ENCODE assay signal across 8 mouse cellular contexts in genomic region chr11:119904621-119905286, GRCm38 (mm10). TPM values are rescaled to one million over a fixed set of nuclear protein-coding genes. Genes with fewer than 3 reads are reported as not detected.
A peak's percentile ranks its signal among the peaks of the same experiment; 100 is the strongest.
DNase-seq lines count a peak whose midpoint lies in the region; ATAC-seq lines count a peak whose summit lies in the region.

No protein-coding gene starts in this region.

- H3K4me1 ChIP-seq in kidney, embryonic 15.5 days: peaks cover 10% of the 10 kb centered on the region
- peaks cover 3% of the 10 kb centered on the region for H3K4me1 ChIP-seq in liver, embryonic 12.5 days
- H3K4me1 ChIP-seq in neural tube, embryonic 11.5 days (ENCODE audit: control insufficient read depth, insufficient read depth, low read length): no peaks in the 10 kb centered on the region

- no peak overlapping the region for H3K4me3 ChIP-seq in kidney, embryonic 15.5 days (replicated peaks)
- no peak overlapping the region for H3K4me3 ChIP-seq in liver, embryonic 12.5 days
- no peak overlapping the region for H3K4me3 ChIP-seq in neural tube, embryonic 11.5 days (ENCODE audit: low read depth, low read length)

- DNase-seq in A20 (ENCODE audit: low read depth, low spot score) (peak; percentile 69), MEL-GATA-1-ER (ENCODE audit: extremely low read depth, low read depth) (peak; percentile 37)
- peak; percentile 89 for DNase-seq in cerebellum, postnatal 14 days
- DNase-seq in gastrocnemius, postnatal 10 days: peak; percentile 64
- peak; percentile 79 for DNase-seq in neural tube, embryonic 11.5 days (ENCODE audit: low spot score)
- peak; percentile 52 to 79 for DNase-seq in thymus, postnatal 10 days (ENCODE audit: low spot score in 2 of 2)

- no peak overlapping the region for H3K9ac ChIP-seq in kidney, embryonic 15.5 days
- H3K9ac ChIP-seq in liver, embryonic 12.5 days: no peak overlapping the region
- no peak overlapping the region for H3K9ac ChIP-seq in neural tube, embryonic 11.5 days (ENCODE audit: low read length)

- WGBS in kidney, embryonic 15.5 days: 31% methylated on average over 5 of the region's 5 CpGs
- 23% methylated on average over 5 of the region's 5 CpGs for WGBS in liver, embryonic 12.5 days (ENCODE audit: insufficient replicate concordance)
- 46% methylated on average over 5 of the region's 5 CpGs for WGBS in neural tube, embryonic 11.5 days

- H3K27me3 ChIP-seq in kidney, embryonic 15.5 days: 0 out of 2 replicates have a peak, but pooled peaks cover 15% of the 10 kb centered on the region
- H3K27me3 ChIP-seq in liver, embryonic 12.5 days (replicated peaks): peaks cover 29% of the 10 kb centered on the region; the same call in 1 of the 2 replicates
- no peaks in the 10 kb centered on the region for H3K27me3 ChIP-seq in neural tube, embryonic 11.5 days (ENCODE audit: control insufficient read depth, insufficient read depth, low read length)

- H3K9me3 ChIP-seq in kidney, embryonic 15.5 days (replicated peaks): no peaks in the 10 kb centered on the region
- H3K9me3 ChIP-seq in liver, embryonic 12.5 days (replicated peaks): no peaks in the 10 kb centered on the region
- no peaks in the 10 kb centered on the region for H3K9me3 ChIP-seq in neural tube, embryonic 11.5 days (ENCODE audit: control insufficient read depth, low read length)

- no peaks in the 10 kb centered on the region for H3K36me3 ChIP-seq in kidney, embryonic 15.5 days
- H3K36me3 ChIP-seq in liver, embryonic 12.5 days: no peaks in the 10 kb centered on the region
- H3K36me3 ChIP-seq in neural tube, embryonic 11.5 days (ENCODE audit: control insufficient read depth, insufficient read depth, low read length): no peaks in the 10 kb centered on the region

- H3K27ac ChIP-seq in kidney, embryonic 15.5 days: no peak overlapping the region
- H3K27ac ChIP-seq in liver, embryonic 12.5 days: no peak overlapping the region
- H3K27ac ChIP-seq in neural tube, embryonic 11.5 days (ENCODE audit: low read depth, low read length): no peak overlapping the region

- H3K4me2 ChIP-seq in kidney, embryonic 15.5 days: no peak overlapping the region
- H3K4me2 ChIP-seq in liver, embryonic 12.5 days: no peak overlapping the region
- no peak overlapping the region for H3K4me2 ChIP-seq in neural tube, embryonic 11.5 days (ENCODE audit: low read depth)

- peak; percentile 26; the same call in 1 of the 2 replicates for ATAC-seq in kidney, embryonic 15.5 days (replicated peaks; ENCODE audit: low FRiP score)
- ATAC-seq in liver, embryonic 12.5 days: peak; percentile 28; the same call in 1 of the 2 replicates
- ATAC-seq in neural tube, embryonic 11.5 days (ENCODE audit: insufficient read depth, low FRiP score, low TSS enrichment): peak; percentile 60; the same call in 1 of the 2 replicates

RNA-seq across cellular contexts. Expression of gene Chmp6, which starts 8.5 kb away (rescaled TPM):
- total RNA-seq in gastrocnemius, postnatal 10 days (2021): 10 to 100 TPM; 30.8 to 33.5 TPM
- 94.1 and 101 TPM in 2 replicates for polyA plus RNA-seq in kidney, embryonic 15.5 days (2015; fragmentation: Nextera tagmentation; extraction: Ambion mirVana)
- 45.9 and 48.6 TPM in 2 replicates for polyA plus RNA-seq in liver, embryonic 12.5 days (2016; fragmentation: Nextera tagmentation; extraction: Ambion mirVana)
- 89.6 and 92.1 TPM in 2 replicates for polyA plus RNA-seq in neural tube, embryonic 11.5 days (2014; fragmentation: Nextera tagmentation; extraction: Ambion mirVana)

RNA-seq across cellular contexts. Expression of gene Baiap2, which starts 37.8 kb away (rescaled TPM):
- total RNA-seq in gastrocnemius, postnatal 10 days (2021): 1 to 10 TPM; 4.1 to 6.3 TPM
- polyA plus RNA-seq in kidney, embryonic 15.5 days (2015; fragmentation: Nextera tagmentation; extraction: Ambion mirVana): 20.8 and 22.3 TPM in 2 replicates
- 6.2 and 7.0 TPM in 2 replicates for polyA plus RNA-seq in liver, embryonic 12.5 days (2016; fragmentation: Nextera tagmentation; extraction: Ambion mirVana)
- polyA plus RNA-seq in neural tube, embryonic 11.5 days (2014; fragmentation: Nextera tagmentation; extraction: Ambion mirVana): 11.9 and 12.6 TPM in 2 replicates

Comparison
In these comparisons a context has a peak if more than half of its experiments do, and no peak if none do; other contexts are left out.
1. DNase-seq: peak in every context shown above with its lines; median percentile 89 in cerebellum, postnatal 14 days; 79 in neural tube, embryonic 11.5 days; 69 in A20; 66 in thymus, postnatal 10 days; 64 in gastrocnemius, postnatal 10 days; 37 in MEL-GATA-1-ER.